Mouse (Mus musculus): ENCODE results near the gene Cntfr.

Cntfr gene

DNA sequence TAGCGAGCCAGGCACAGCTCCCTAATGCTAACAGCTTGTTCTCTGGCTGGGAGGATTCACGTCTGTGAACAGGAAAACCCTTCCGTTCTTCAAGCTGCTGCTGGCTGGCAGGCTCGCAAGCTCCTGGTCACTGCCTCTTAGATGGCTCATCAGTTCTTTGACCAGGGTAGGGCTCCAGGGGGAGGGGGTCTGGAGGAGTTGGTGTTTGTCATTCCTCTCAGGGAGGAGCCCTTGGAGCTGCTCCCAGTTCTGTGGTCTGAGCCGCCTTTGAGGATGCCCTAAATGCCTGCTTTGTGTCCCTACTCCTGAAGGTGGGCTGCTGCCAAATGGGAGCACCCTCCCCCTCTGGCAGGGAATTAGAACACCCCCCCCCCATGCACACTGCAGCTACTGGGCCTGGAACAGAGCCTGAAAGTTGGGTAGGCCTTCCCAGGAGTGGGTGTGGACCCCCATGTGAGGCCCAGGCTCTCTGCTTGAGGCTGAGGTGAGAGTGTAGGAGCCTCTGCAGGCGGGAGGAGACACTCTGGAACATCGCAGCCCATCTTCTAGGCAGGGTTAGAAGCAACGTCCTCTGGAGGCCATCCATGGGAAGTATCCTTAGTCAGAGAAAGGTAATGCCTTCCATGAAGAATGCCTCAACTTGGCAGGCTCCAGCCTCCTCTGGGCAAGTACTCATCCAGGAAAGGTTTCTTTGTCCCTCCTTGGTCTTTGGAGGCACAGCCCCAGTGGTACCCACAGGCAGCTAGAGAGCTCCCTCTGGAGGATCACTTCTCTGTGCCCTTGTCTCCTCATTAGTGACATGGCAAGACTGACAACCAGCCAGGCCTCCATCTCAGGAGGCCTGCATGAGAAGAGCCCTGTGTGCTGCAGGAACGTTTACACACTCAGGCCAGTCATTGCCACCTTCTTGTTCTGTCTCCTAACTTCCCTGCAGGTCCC lies 81.0 kb downstream of the Cntfr start:
- DNase-seq (ENCODE audit: low read depth, low spot score), result no peak

- peak; percentile 74 for DNase-seq (ENCODE audit: low read depth, low spot score)
Observed at GRCm38 (mm10) chr4:41614156-41614555, 82.7 kb downstream of the Cntfr start.

DNA sequence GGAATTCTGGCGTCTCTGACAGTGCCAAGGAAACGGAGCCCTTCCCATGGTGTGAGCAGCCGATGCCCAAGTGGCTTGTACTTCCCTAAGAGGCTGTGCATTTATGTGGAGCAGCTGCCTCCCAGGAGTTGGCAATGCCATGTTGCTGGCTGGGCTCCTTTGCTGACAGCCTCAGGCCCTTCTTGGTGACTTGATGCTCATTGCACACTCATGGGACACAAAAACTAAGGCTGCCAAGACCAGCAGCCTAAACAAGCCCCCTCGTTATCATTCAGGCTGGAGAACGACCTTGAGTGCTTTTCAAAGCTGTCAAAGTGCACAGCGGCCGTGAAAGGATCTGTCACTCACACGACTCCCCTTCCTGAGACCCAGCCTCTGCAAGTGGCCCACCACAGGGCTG lies 84.7 kb downstream of the Cntfr start:
- no peak for DNase-seq (ENCODE audit: low read depth, low spot score)

- no peak for DNase-seq (ENCODE audit: low read depth, low spot score)
Observed at GRCm38 (mm10) chr4:41610594-41610980, 86.3 kb downstream of the Cntfr start.

DNA sequence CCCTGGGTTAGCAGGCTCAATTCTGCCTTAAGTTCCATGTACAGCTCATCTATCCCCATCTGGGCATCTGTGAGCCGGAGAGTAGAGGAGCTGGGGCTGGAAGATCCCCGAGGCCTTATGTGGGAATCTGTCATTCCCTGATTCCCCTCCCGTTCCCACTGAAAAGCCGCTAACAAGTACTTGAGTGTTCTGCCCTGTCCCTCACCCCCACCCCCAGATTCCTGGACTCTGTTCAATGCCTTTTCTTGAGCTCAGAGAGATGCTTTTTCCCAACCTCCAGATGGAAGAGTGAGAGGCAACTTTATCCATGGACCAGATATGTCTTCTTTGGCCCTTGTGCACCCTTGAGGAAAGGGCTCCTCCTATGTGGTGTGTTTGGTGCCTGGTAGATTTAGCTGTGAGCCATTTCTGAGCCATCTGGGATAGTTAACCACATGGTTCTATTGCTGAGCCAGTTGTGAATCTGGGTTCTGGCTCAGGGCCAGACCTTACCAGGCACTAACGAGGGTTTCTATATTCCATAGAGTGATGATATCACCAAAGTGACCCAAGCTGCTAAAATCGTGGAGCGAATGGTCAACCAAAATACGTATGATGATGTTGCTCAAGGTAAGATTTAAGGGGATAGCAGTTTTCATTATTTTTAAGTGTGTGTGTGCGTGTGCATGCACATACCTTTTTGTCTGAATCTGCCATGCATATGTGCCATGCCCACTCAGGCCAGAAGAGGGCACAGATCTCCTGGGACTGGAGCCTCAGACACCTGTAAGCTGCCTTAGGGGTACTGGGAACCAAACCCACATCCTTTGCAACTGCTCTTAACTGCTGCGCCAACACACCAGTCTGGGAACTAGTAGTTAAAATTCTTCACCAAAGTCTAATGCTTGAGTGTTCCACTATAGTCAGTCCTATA lies 87.0 kb downstream of the Cntfr start:
- DNase-seq (ENCODE audit: low read depth, low spot score), result peak; percentile 24

Measured in R1 (cell line).